Mouse (Mus musculus) midbrain, embryonic 14.5 days (tissue): ENCODE measurements around the gene Cytl1. TPM values are rescaled to one million over a fixed set of nuclear protein-coding genes. Genes with fewer than 3 reads are reported as not detected.

Experiments used
- ATAC-seq: fragments of 200-750 bp; cut with Nextera tagmentation; 2 replicates; pipeline ENCODE4 v1.8.0; 2017; ENCODE audit warnings: moderate number of reproducible peaks, moderate library complexity; ENCODE audit not compliant: low FRiP score, low TSS enrichment
- DNase-seq: peaks from one replicate; pipeline ENCODE4 v3.0.0-alpha.2; 2015
- H3K27ac ChIP-seq: fragments of 300-500 bp; sonication (generic); replicated peaks from 2 replicates; pipeline ENCODE4 v1.5.1; 2014; ENCODE audit warnings: mild to moderate bottlenecking, low read depth, low read length, moderate library complexity
- H3K27me3 ChIP-seq: fragments of 300-500 bp; sonication (generic); 2 replicates; pipeline ENCODE4 v1.6.1; 2014; ENCODE audit warnings: low read length, control low read depth, mixed read lengths; ENCODE audit not compliant: control insufficient read depth, insufficient read depth
- H3K36me3 ChIP-seq: fragments of 300-500 bp; sonication (generic); 2 replicates; pipeline ENCODE4 v1.6.1; 2014; ENCODE audit warnings: low read length, control low read depth; ENCODE audit not compliant: control insufficient read depth, insufficient read depth
- H3K4me1 ChIP-seq: fragments of 300-500 bp; sonication (generic); 2 replicates; pipeline ENCODE4 v1.6.1; 2014; ENCODE audit warnings: mild to moderate bottlenecking, antibody characterized with exemption, low read length, control low read depth; ENCODE audit not compliant: control insufficient read depth, insufficient read depth
- H3K4me2 ChIP-seq: fragments of 300-500 bp; sonication (generic); 2 replicates; pipeline ENCODE4 v1.6.1; 2014; ENCODE audit warnings: mild to moderate bottlenecking, low read length, moderate library complexity
- H3K4me3 ChIP-seq: fragments of 300-500 bp; sonication (generic); replicated peaks from 2 replicates; pipeline ENCODE4 v1.5.1; 2014; ENCODE audit warnings: low read depth, low read length
- H3K9ac ChIP-seq: fragments of 300-500 bp; sonication (generic); replicated peaks from 2 replicates; pipeline ENCODE4 v1.6.1; 2014; ENCODE audit warnings: mild to moderate bottlenecking, low read length, moderate library complexity
- H3K9me3 ChIP-seq: fragments of 300-500 bp; sonication (generic); 2 replicates; pipeline ENCODE4 v1.6.1; 2016; ENCODE audit warnings: low read length, control low read depth, mixed read lengths; ENCODE audit not compliant: control insufficient read depth
- WGBS: fragments of 180-500 bp; shearing (Covaris S2); extraction: QIAGEN DNeasy Blood & Tissue Kit; methylation state at CpG from one replicate; pipeline ENCODE4 v1.1.7; 2014; 5-methylcytosine and 5-hydroxymethylcytosine counted together
- polyA plus RNA-seq: library from polyadenylated mRNA; unstranded; fragments of >200 nt; fragmentation: Nextera tagmentation; extraction: Ambion mirVana; gene quantifications from 2 replicates; pipeline ENCODE4 v1.2.1, GENCODE M21; 2014

The Cytl1 gene
- polyA plus RNA-seq, 1 experiment from 2014 or later, result not detected

DNA sequence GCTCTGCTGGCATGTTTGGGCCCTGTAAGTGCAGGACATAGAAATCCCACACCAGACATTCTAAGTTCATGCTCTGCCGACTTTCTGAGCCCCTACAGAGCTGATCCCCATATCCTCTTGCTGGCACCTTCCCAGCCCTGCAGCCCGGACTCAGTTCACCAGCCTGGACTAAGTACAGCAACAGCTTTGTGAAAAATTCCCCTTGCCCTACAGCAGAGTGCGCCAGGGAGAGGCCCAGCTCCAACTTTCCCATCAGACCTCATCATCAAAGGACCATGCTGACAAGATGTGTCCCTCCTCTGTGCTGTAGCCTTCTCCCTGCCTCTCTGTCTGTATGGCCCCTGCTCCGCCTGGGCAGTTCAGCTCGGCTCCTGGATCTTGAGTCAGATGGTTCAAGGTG, 40.4 kb downstream of the Cytl1 start:
- peak; percentile 24 for DNase-seq

DNA sequence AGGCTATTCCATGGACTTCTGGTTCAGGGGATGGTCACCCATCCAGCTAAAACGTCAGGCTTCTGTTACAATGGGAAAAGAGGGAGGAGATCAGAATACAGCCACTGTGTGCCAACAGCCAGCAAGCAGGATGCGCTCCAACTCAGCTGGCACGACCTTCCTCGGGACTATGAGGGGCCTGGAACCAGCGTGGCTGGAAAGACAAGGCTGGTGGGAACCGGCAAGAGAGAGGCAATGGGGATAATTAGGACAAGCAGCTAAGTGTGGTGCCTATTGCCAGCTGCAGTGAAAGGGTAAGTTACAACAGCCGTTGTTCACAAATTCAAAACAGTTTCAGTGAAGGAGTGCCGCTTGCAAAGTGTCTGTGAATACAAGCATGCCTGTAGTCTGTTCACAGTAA, 48.0 kb downstream of the Cytl1 start:
- no peaks in the 10 kb centered on the region for H3K36me3 ChIP-seq
- H3K9me3 ChIP-seq, result no peaks in the 10 kb centered on the region
- H3K4me3 ChIP-seq, result no peak overlapping the region
- H3K4me1 ChIP-seq, result no peaks in the 10 kb centered on the region
- 78% methylated on average over 8 of the region's 8 CpGs for WGBS
- H3K4me2 ChIP-seq, result no peak overlapping the region
- no peak overlapping the region for H3K9ac ChIP-seq
- H3K27me3 ChIP-seq, result no peaks in the 10 kb centered on the region
- ATAC-seq, result no peak
- H3K27ac ChIP-seq, result no peak overlapping the region
- no peak for DNase-seq

More for the DNA sequence above, 40.4 kb downstream of the Cytl1 start:
- ATAC-seq, result no peak
- no peak overlapping the region for H3K27ac ChIP-seq
- no peaks in the 10 kb centered on the region for H3K4me1 ChIP-seq
- H3K36me3 ChIP-seq, result no peaks in the 10 kb centered on the region
- H3K4me3 ChIP-seq, result no peak overlapping the region
- no peaks in the 10 kb centered on the region for H3K27me3 ChIP-seq
- H3K4me2 ChIP-seq, result no peak overlapping the region
- no peak overlapping the region for H3K9ac ChIP-seq
- 41% methylated on average over 5 of the region's 5 CpGs for WGBS
- H3K9me3 ChIP-seq, result no peaks in the 10 kb centered on the region

DNA sequence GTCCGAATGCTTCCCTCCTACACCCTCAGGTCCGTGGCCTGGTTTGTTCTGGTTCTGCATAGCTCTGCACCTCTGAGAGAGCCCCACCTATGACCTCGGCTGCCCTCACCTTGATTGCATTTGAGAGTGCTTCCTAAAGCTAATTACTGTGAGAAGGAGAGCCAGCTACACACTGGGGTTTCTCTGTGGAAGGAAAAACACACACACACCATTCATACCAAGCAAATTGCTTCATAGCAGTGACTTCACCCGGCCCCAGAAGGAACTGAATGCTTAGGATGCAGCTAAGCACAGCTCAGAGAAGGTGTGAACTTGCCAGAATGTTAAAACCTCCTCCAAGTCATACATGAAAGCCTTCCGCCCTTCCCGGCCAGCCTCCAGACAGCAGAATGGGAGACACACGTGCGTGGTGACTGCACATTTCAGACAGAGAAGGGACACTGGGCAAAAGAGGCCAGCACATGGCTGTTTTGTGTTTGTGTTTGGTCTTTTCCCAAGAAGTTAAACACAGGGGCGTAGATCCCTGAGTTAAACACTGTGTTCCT, 49.6 kb downstream of the Cytl1 start:
- 86% methylated on average over 9 of the region's 9 CpGs for WGBS

More for the DNA sequence above, 49.6 kb downstream of the Cytl1 start:
- Histone ChIP-seq H3K4me2 (no peak overlapping the region), H3K9me3 (no peaks in the 10 kb centered on the region), H3K9ac (no peak overlapping the region), H3K27ac (no peak overlapping the region), H3K36me3 (no peaks in the 10 kb centered on the region), H3K27me3 (no peaks in the 10 kb centered on the region), H3K4me3 (no peak overlapping the region), H3K4me1 (no peaks in the 10 kb centered on the region)
- no peak for DNase-seq
- ATAC-seq, result no peak

Other genes starting within 250 kb of the Cytl1 start
- gene Stk32b, start 18.3 kb upstream of the Cytl1 start, polyA plus RNA-seq, result 24.5 and 33.4 TPM in 2 replicates
- 5.9 and 13.3 TPM in 2 replicates for gene Msx1, start 89.1 kb downstream of the Cytl1 start, polyA plus RNA-seq